Mouse (Mus musculus): ENCODE measurements at regions not wholly inside any gene's neighbourhood (a gene's known extent, or its start where the extent isn't known, plus 50 kb on each side); places are given as distances from the start of the nearest gene placed in this dataset.

GRCm38 (mm10) chr12:45171927-45172642, 97.6 kb upstream of the Stxbp6 start:
- no peaks in the 10 kb centered on the region for H3K9me3 ChIP-seq (replicated peaks; ENCODE audit: insufficient read depth, low read length)
- H3K36me3 ChIP-seq (ENCODE audit: control insufficient read depth in 1 of 2, insufficient read depth in 2 of 2, low read length in 2 of 2): no peaks in the 10 kb centered on the region
- no peaks in the 10 kb centered on the region for H3K4me1 ChIP-seq (ENCODE audit: control insufficient read depth in 1 of 2, insufficient read depth in 2 of 2, low read length in 2 of 2)
- no peak overlapping the region for H3K27ac ChIP-seq (ENCODE audit: control insufficient read depth, low read depth, low read length)
- H3K9ac ChIP-seq (ENCODE audit: control insufficient read depth, low read depth, low read length, poor library complexity, severe bottlenecking): no peak overlapping the region
- no peaks in the 10 kb centered on the region for H3K27me3 ChIP-seq (ENCODE audit: control insufficient read depth in 1 of 2, insufficient read depth in 2 of 2, low read length in 2 of 2)
- no peak overlapping the region for H3K4me3 ChIP-seq (ENCODE audit: control insufficient read depth in 1 of 2, insufficient read depth in 1 of 2, low read depth in 2 of 2, low read length in 2 of 2)
- no peaks in the 10 kb centered on the region for H3K79me2 ChIP-seq (ENCODE audit: control insufficient read depth, insufficient read depth, low read length, poor library complexity)
- TF ChIP-seq NELFE (IDR thresholded peaks at IDR 0.05; ENCODE audit: low read depth, low read length) (no peak), RAD21 (IDR thresholded peaks at IDR 0.05; ENCODE audit: low read depth, low read length) (peak; percentile 32), POLR2AphosphoS2 (IDR thresholded peaks at IDR 0.05; ENCODE audit: low read length) (no peak), POLR2A (IDR thresholded peaks at IDR 0.05; ENCODE audit: control insufficient read depth in 1 of 2, insufficient read depth in 1 of 2, low read depth in 1 of 2, low read length in 2 of 2, poor library complexity in 1 of 2) (no peak), MAZ (IDR thresholded peaks at IDR 0.05; ENCODE audit: low read depth, low read length) (no peak), TBP (IDR thresholded peaks at IDR 0.05; ENCODE audit: low read depth, low read length) (no peak), MYC (IDR thresholded peaks at IDR 0.05; ENCODE audit: low read depth, low read length) (no peak), UBTF (IDR thresholded peaks at IDR 0.05; ENCODE audit: borderline replicate concordance, insufficient read depth, low read depth, low read length) (no peak), USF2 (IDR thresholded peaks at IDR 0.05; ENCODE audit: borderline replicate concordance in 1 of 2, insufficient read depth in 1 of 2, low read depth in 1 of 2, low read length in 2 of 2) (no peak), GABPA (IDR thresholded peaks at IDR 0.05; ENCODE audit: low read depth, low read length) (no peak), NRF1 (IDR thresholded peaks at IDR 0.05; ENCODE audit: insufficient read depth, low read depth, low read length, poor library complexity, severe bottlenecking) (no peak), GATA1 (IDR thresholded peaks at IDR 0.05; ENCODE audit: low read depth, low read length) (no peak), ZKSCAN1 (IDR thresholded peaks at IDR 0.05; ENCODE audit: low read depth, low read length) (no peak), CTCF (IDR thresholded peaks at IDR 0.05 in 2 of 3, conservative IDR thresholded peaks at IDR 0.05 in 1 of 3; ENCODE audit: control insufficient read depth in 1 of 3, insufficient read depth in 1 of 3, low read depth in 2 of 3, low read length in 3 of 3, poor library complexity in 1 of 3, severe bottlenecking in 1 of 3) (peak; percentile 57 to 66 (median 61)), ELF1 (IDR thresholded peaks at IDR 0.05; ENCODE audit: low read depth, low read length) (no peak), MYB (IDR thresholded peaks at IDR 0.05; ENCODE audit: low read depth, low read length) (no peak), JUND (IDR thresholded peaks at IDR 0.05; ENCODE audit: low read depth, low read length) (no peak), SMC3 (IDR thresholded peaks at IDR 0.05; ENCODE audit: low read depth, low read length) (peak; percentile 67), TAL1 (IDR thresholded peaks at IDR 0.05; ENCODE audit: low read length) (no peak), ZNF384 (IDR thresholded peaks at IDR 0.05; ENCODE audit: low read depth, low read length) (no peak), ZC3H11A (IDR thresholded peaks at IDR 0.05; ENCODE audit: low read depth, low read length) (peak; percentile 25; the same call in 1 of the 2 replicates)
- peak; percentile 57 for DNase-seq (ENCODE audit: low read depth, low spot score)

Measured in MEL (cell line).